Mouse (Mus musculus) liver, postnatal 0 days (tissue): ENCODE data around the gene Otulin. TPM values are rescaled to one million over a fixed set of nuclear protein-coding genes. Genes with fewer than 3 reads are reported as not detected.

Experiments
- ATAC-seq: fragments of 200-750 bp; cut with Nextera tagmentation; 2 replicates; pipeline ENCODE4 v1.8.0; 2017; ENCODE audit warnings: mild to moderate bottlenecking, moderate library complexity
- DNase-seq: peaks from one replicate; pipeline ENCODE4 v3.0.0-alpha.2; 2016
- H3K27ac ChIP-seq: fragments of 300-500 bp; sonication (generic); 2 replicates; pipeline ENCODE4 v1.5.1; 2014; ENCODE audit warnings: antibody characterized with exemption, moderate library complexity, mild to moderate bottlenecking, low read depth
- H3K27me3 ChIP-seq: fragments of 300-500 bp; sonication (generic); 2 replicates; pipeline ENCODE4 v1.6.1; 2014; ENCODE audit warnings: low read length, control low read depth, mixed read lengths; ENCODE audit not compliant: insufficient read depth
- H3K36me3 ChIP-seq: fragments of 300-500 bp; sonication (generic); replicated peaks from 2 replicates; pipeline ENCODE4 v1.6.1; 2014; ENCODE audit warnings: mild to moderate bottlenecking, control low read depth, low read length, moderate library complexity, mixed read lengths; ENCODE audit not compliant: insufficient read depth
- H3K4me1 ChIP-seq: fragments of 300-500 bp; sonication (generic); 2 replicates; pipeline ENCODE4 v1.6.1; 2014; ENCODE audit warnings: antibody characterized with exemption, mild to moderate bottlenecking, control low read depth; ENCODE audit not compliant: insufficient read depth
- H3K4me2 ChIP-seq: fragments of 300-500 bp; sonication (generic); 2 replicates; pipeline ENCODE4 v1.6.1; 2014; ENCODE audit warnings: low read depth, mild to moderate bottlenecking, low read length, moderate library complexity, mixed read lengths
- H3K4me3 ChIP-seq: fragments of 300-500 bp; sonication (generic); 2 replicates; pipeline ENCODE4 v1.5.1; 2014; ENCODE audit warnings: low read depth, low read length
- H3K9ac ChIP-seq: fragments of 300-500 bp; sonication (generic); replicated peaks from 2 replicates; pipeline ENCODE4 v1.6.1; 2014; ENCODE audit warnings: mild to moderate bottlenecking, moderate library complexity
- H3K9me3 ChIP-seq: fragments of 300-500 bp; sonication (generic); 2 replicates; pipeline ENCODE4 v1.6.1; 2016; ENCODE audit warnings: mild to moderate bottlenecking, control low read depth, low read length, mixed read lengths
- CTCF ChIP-seq: sonication (generic); IDR thresholded peaks from 2 replicates; pipeline ENCODE4 v1.5.1; 2016; ENCODE audit warnings: antibody characterized with exemption, low read depth
- EP300 ChIP-seq: IDR thresholded peaks from 2 replicates; pipeline ENCODE4 v1.6.1; 2016; ENCODE audit warnings: antibody characterized with exemption, low read depth, mild to moderate bottlenecking
- WGBS: fragments of 180-500 bp; shearing (Covaris S2); extraction: QIAGEN DNeasy Blood & Tissue Kit; methylation state at CpG from one replicate; pipeline ENCODE4 v1.1.7; 2014; ENCODE audit not compliant: insufficient replicate concordance; 5-methylcytosine and 5-hydroxymethylcytosine counted together
- polyA plus RNA-seq: library from polyadenylated mRNA; unstranded; fragments of >200 nt; fragmentation: Nextera tagmentation; extraction: Ambion mirVana; gene quantifications from 2 replicates; pipeline ENCODE4 v1.2.1, GENCODE M21; 2015

Gene Otulin
- polyA plus RNA-seq, 1 experiment from 2014 or later = 20.8 TPM

GRCm38 (mm10) chr15:27577915-27578780 is 52.3 kb downstream of the Otulin start:
- Histone ChIP-seq H3K4me3 (no peak overlapping the region), H3K9me3 (no peaks in the 10 kb centered on the region), H3K4me1 (no peaks in the 10 kb centered on the region), H3K4me2 (no peak overlapping the region), H3K9ac (no peak overlapping the region), H3K36me3 (peaks cover 8% of the 10 kb centered on the region; the same call in 1 of the 2 replicates), H3K27me3 (no peaks in the 10 kb centered on the region), H3K27ac (no peak overlapping the region)
- DNase-seq (no peak), ATAC-seq (no peak)
- WGBS = 81% methylated on average over 16 of the region's 16 CpGs
- TF ChIP-seq CTCF (no peak), EP300 (no peak)

- no peak for TF ChIP-seq EP300
- no peak for TF ChIP-seq CTCF
- ATAC-seq = no peak
- peaks cover 8% of the 10 kb centered on the region; the same call in 1 of the 2 replicates for H3K36me3 ChIP-seq
These were observed 53.6 kb downstream of the Otulin start for GRCm38 (mm10) chr15:27576886-27577285.

GRCm38 (mm10) chr15:27575932-27576331 is 54.6 kb downstream of the Otulin start:
- no peaks in the 10 kb centered on the region for H3K27me3 ChIP-seq
- DNase-seq = no peak
- H3K9me3 ChIP-seq = no peaks in the 10 kb centered on the region
- H3K9ac ChIP-seq = no peak overlapping the region
- no peaks in the 10 kb centered on the region for H3K4me1 ChIP-seq
- no peak for TF ChIP-seq EP300
- TF ChIP-seq CTCF = no peak
- H3K4me2 ChIP-seq = no peak overlapping the region
- H3K36me3 ChIP-seq = peaks cover 8% of the 10 kb centered on the region; the same call in 1 of the 2 replicates
- H3K27ac ChIP-seq = no peak overlapping the region
- H3K4me3 ChIP-seq = no peak overlapping the region
- no peak for ATAC-seq
- 73% methylated on average over 3 of the region's 3 CpGs for WGBS

More at GRCm38 (mm10) chr15:27576886-27577285, 53.6 kb downstream of the Otulin start:
- H3K4me3 ChIP-seq = no peak overlapping the region
- no peak overlapping the region for H3K4me2 ChIP-seq
- no peak for DNase-seq
- no peaks in the 10 kb centered on the region for H3K27me3 ChIP-seq
- no peaks in the 10 kb centered on the region for H3K4me1 ChIP-seq
- WGBS = 73% methylated on average over 1 of the region's 1 CpGs
- no peak overlapping the region for H3K27ac ChIP-seq
- H3K9ac ChIP-seq = no peak overlapping the region
- H3K9me3 ChIP-seq = no peaks in the 10 kb centered on the region

- Histone ChIP-seq H3K4me1 (no peaks in the 10 kb centered on the region), H3K4me2 (no peak overlapping the region), H3K27ac (no peak overlapping the region), H3K9ac (no peak overlapping the region), H3K9me3 (no peaks in the 10 kb centered on the region), H3K27me3 (no peaks in the 10 kb centered on the region), H3K36me3 (peaks cover 8% of the 10 kb centered on the region; the same call in 1 of the 2 replicates), H3K4me3 (no peak overlapping the region)
- DNase-seq (no peak), ATAC-seq (no peak)
- WGBS = 79% methylated on average over 8 of the region's 8 CpGs
- TF ChIP-seq CTCF = no peak
- no peak for TF ChIP-seq EP300
These were observed 55.3 kb downstream of the Otulin start for GRCm38 (mm10) chr15:27574992-27575781.

- H3K27ac ChIP-seq = no peak overlapping the region
- H3K27me3 ChIP-seq = no peaks in the 10 kb centered on the region
- H3K9ac ChIP-seq = no peak overlapping the region
- H3K4me1 ChIP-seq = no peaks in the 10 kb centered on the region
- peaks cover 16% of the 10 kb centered on the region for H3K36me3 ChIP-seq
- no peak for TF ChIP-seq EP300
- TF ChIP-seq CTCF = no peak
- no peak for DNase-seq
- no peaks in the 10 kb centered on the region for H3K9me3 ChIP-seq
- H3K4me2 ChIP-seq = no peak overlapping the region
- WGBS = 93% methylated on average over 8 of the region's 8 CpGs
- no peak overlapping the region for H3K4me3 ChIP-seq
- ATAC-seq = no peak
These were observed 59.3 kb downstream of the Otulin start for GRCm38 (mm10) chr15:27571179-27571578.

- no peak overlapping the region for H3K4me3 ChIP-seq
- no peaks in the 10 kb centered on the region for H3K4me1 ChIP-seq
- DNase-seq (no peak), ATAC-seq (no peak)
- H3K9me3 ChIP-seq = no peaks in the 10 kb centered on the region
- H3K27ac ChIP-seq = no peak overlapping the region
- H3K9ac ChIP-seq = no peak overlapping the region
- no peak for TF ChIP-seq EP300
- no peak for TF ChIP-seq CTCF
- 88% methylated on average over 4 of the region's 4 CpGs for WGBS
- H3K27me3 ChIP-seq = no peaks in the 10 kb centered on the region
- peaks cover 19% of the 10 kb centered on the region for H3K36me3 ChIP-seq
- H3K4me2 ChIP-seq = no peak overlapping the region
These were observed 60.1 kb downstream of the Otulin start for GRCm38 (mm10) chr15:27570385-27570784.
